Mouse (Mus musculus) ovary, postnatal 14 days (tissue): ENCODE data around the gene Scaf8.
A peak's percentile ranks its signal among the peaks of the same experiment; 100 is the strongest.
"Not testable (repeated sequence)": the region's sequence is repeated elsewhere in the genome, so short reads cannot be mapped to it uniquely, and the experiment has no call there.

Experiments
- DNase-seq: peaks from one replicate; pipeline ENCODE4 v3.0.0; 2022; ENCODE audit warnings: low spot score

Scaf8 gene

GRCm38 (mm10) chr17:3115380-3115974, 705 bp downstream of the Scaf8 start:
- peak; percentile 29 for DNase-seq

- not testable (repeated sequence) for DNase-seq
These were observed 6.2 kb downstream of the Scaf8 start for GRCm38 (mm10) chr17:3120949-3121348.

- DNase-seq, result not testable (repeated sequence)
These were observed 8.8 kb downstream of the Scaf8 start for GRCm38 (mm10) chr17:3123581-3123980.

- no peak for DNase-seq
These were observed 13.9 kb downstream of the Scaf8 start for GRCm38 (mm10) chr17:3128716-3129115.

GRCm38 (mm10) chr17:3129791-3130190, 15.0 kb downstream of the Scaf8 start:
- DNase-seq, result no peak

GRCm38 (mm10) chr17:3135346-3135745, 20.6 kb downstream of the Scaf8 start:
- no peak for DNase-seq

GRCm38 (mm10) chr17:3136127-3136526, 21.4 kb downstream of the Scaf8 start:
- DNase-seq, result no peak

- DNase-seq, result no peak
These were observed 23.6 kb downstream of the Scaf8 start for GRCm38 (mm10) chr17:3138387-3138786.

GRCm38 (mm10) chr17:3140100-3140499, 25.3 kb downstream of the Scaf8 start:
- no peak for DNase-seq

- no peak for DNase-seq
These were observed 34.1 kb downstream of the Scaf8 start for GRCm38 (mm10) chr17:3148853-3149252.

GRCm38 (mm10) chr17:3149541-3149940, 34.8 kb downstream of the Scaf8 start:
- DNase-seq, result no peak

GRCm38 (mm10) chr17:3150701-3151100, 35.9 kb downstream of the Scaf8 start:
- not testable (repeated sequence) for DNase-seq

- no peak for DNase-seq
These were observed 36.4 kb downstream of the Scaf8 start for GRCm38 (mm10) chr17:3151181-3151580.

GRCm38 (mm10) chr17:3156176-3156575, 41.4 kb downstream of the Scaf8 start:
- DNase-seq, result not testable (repeated sequence)

GRCm38 (mm10) chr17:3157016-3157415, 42.2 kb downstream of the Scaf8 start:
- DNase-seq, result no peak

GRCm38 (mm10) chr17:3162905-3163304, 48.1 kb downstream of the Scaf8 start:
- no peak for DNase-seq

- DNase-seq, result not testable (repeated sequence)
These were observed 65.7 kb downstream of the Scaf8 start for GRCm38 (mm10) chr17:3180425-3180945.

GRCm38 (mm10) chr17:3195483-3195882, 80.7 kb downstream of the Scaf8 start:
- DNase-seq, result not testable (repeated sequence)

- DNase-seq, result no peak
These were observed 85.6 kb downstream of the Scaf8 start for GRCm38 (mm10) chr17:3200328-3200727.

GRCm38 (mm10) chr17:3203916-3204315, 89.1 kb downstream of the Scaf8 start:
- no peak for DNase-seq

GRCm38 (mm10) chr17:3204826-3205405, 90.1 kb downstream of the Scaf8 start:
- DNase-seq, result no peak

GRCm38 (mm10) chr17:3206527-3207398, 92.0 kb downstream of the Scaf8 start:
- no peak for DNase-seq
